Mouse (Mus musculus): ENCODE results near the gene Rbpjl. TPM values are rescaled to one million over a fixed set of nuclear protein-coding genes. Genes with fewer than 3 reads are reported as not detected.

The Rbpjl gene
- 571 TPM for polyA plus RNA-seq (2015; fragmentation: Illumina TruSeq; extraction: RNeasy Lipid Tissue Mini Kit (QIAGEN cat#74804); ENCODE audit: insufficient read depth, low read depth, low replicate concordance)

GRCm38 (mm10) chr2:164402906-164403305 lies at the start of gene Rbpjl:
Gene Rbpjl, plus strand, starts transcription at chr2:164403141.

GRCm38 (mm10) chr2:164389020-164389419 lies 13.9 kb upstream of the Rbpjl start, which contains the start of gene Slpi:
Gene Slpi, minus strand, starts transcription at chr2:164389095.

GRCm38 (mm10) chr2:164405060-164405459 lies 2.1 kb downstream of the Rbpjl start, which contains the start of gene Matn4:
Gene Matn4, minus strand, starts transcription at chr2:164405160.

GRCm38 (mm10) chr2:164443460-164444000 lies 40.6 kb downstream of the Rbpjl start, which contains the start of gene Sdc4:
Gene Sdc4, minus strand, starts transcription at chr2:164443887.

GRCm38 (mm10) chr2:164456864-164457300 lies 53.9 kb downstream of the Rbpjl start, which contains the start of gene Sys1:
Gene Sys1, plus strand, starts transcription at chr2:164456964.

GRCm38 (mm10) chr2:164460745-164461551 lies 58.0 kb downstream of the Rbpjl start, which contains the start of gene Gm20458:
Gene Gm20458, plus strand, starts transcription at chr2:164460967.

Other genes starting within 250 kb of the Rbpjl start
- not detected for gene Kcns1, start 232.0 kb upstream of the Rbpjl start, polyA plus RNA-seq (2015; fragmentation: Illumina TruSeq; extraction: RNeasy Lipid Tissue Mini Kit (QIAGEN cat#74804); ENCODE audit: insufficient read depth, low read depth, low replicate concordance)
- not detected for gene Wfdc5, start 220.4 kb upstream of the Rbpjl start, polyA plus RNA-seq (2015; fragmentation: Illumina TruSeq; extraction: RNeasy Lipid Tissue Mini Kit (QIAGEN cat#74804); ENCODE audit: insufficient read depth, low read depth, low replicate concordance)
- gene Wfdc12, start 212.5 kb upstream of the Rbpjl start, polyA plus RNA-seq (2015; fragmentation: Illumina TruSeq; extraction: RNeasy Lipid Tissue Mini Kit (QIAGEN cat#74804); ENCODE audit: insufficient read depth, low read depth, low replicate concordance), result not detected
- gene Wfdc15a, start 203.0 kb upstream of the Rbpjl start, polyA plus RNA-seq (2015; fragmentation: Illumina TruSeq; extraction: RNeasy Lipid Tissue Mini Kit (QIAGEN cat#74804); ENCODE audit: insufficient read depth, low read depth, low replicate concordance), result not detected
- gene Wfdc15b, start 181.5 kb upstream of the Rbpjl start, polyA plus RNA-seq (2015; fragmentation: Illumina TruSeq; extraction: RNeasy Lipid Tissue Mini Kit (QIAGEN cat#74804); ENCODE audit: insufficient read depth, low read depth, low replicate concordance), result 6.6 TPM
- not detected for gene Svs2, start 164.7 kb upstream of the Rbpjl start, polyA plus RNA-seq (2015; fragmentation: Illumina TruSeq; extraction: RNeasy Lipid Tissue Mini Kit (QIAGEN cat#74804); ENCODE audit: insufficient read depth, low read depth, low replicate concordance)
- not detected for gene Svs3b, start 146.5 kb upstream of the Rbpjl start, polyA plus RNA-seq (2015; fragmentation: Illumina TruSeq; extraction: RNeasy Lipid Tissue Mini Kit (QIAGEN cat#74804); ENCODE audit: insufficient read depth, low read depth, low replicate concordance)
- gene Svs4, start 124.7 kb upstream of the Rbpjl start, polyA plus RNA-seq (2015; fragmentation: Illumina TruSeq; extraction: RNeasy Lipid Tissue Mini Kit (QIAGEN cat#74804); ENCODE audit: insufficient read depth, low read depth, low replicate concordance), result not detected
- not detected for gene Svs3a, start 113.9 kb upstream of the Rbpjl start, polyA plus RNA-seq (2015; fragmentation: Illumina TruSeq; extraction: RNeasy Lipid Tissue Mini Kit (QIAGEN cat#74804); ENCODE audit: insufficient read depth, low read depth, low replicate concordance)
- not detected for gene Svs6, start 86.4 kb upstream of the Rbpjl start, polyA plus RNA-seq (2015; fragmentation: Illumina TruSeq; extraction: RNeasy Lipid Tissue Mini Kit (QIAGEN cat#74804); ENCODE audit: insufficient read depth, low read depth, low replicate concordance)
- not detected for gene Svs5, start 70.4 kb upstream of the Rbpjl start, polyA plus RNA-seq (2015; fragmentation: Illumina TruSeq; extraction: RNeasy Lipid Tissue Mini Kit (QIAGEN cat#74804); ENCODE audit: insufficient read depth, low read depth, low replicate concordance)
- gene Slpi, start 14.0 kb upstream of the Rbpjl start, polyA plus RNA-seq (2015; fragmentation: Illumina TruSeq; extraction: RNeasy Lipid Tissue Mini Kit (QIAGEN cat#74804); ENCODE audit: insufficient read depth, low read depth, low replicate concordance), result 146 TPM
- gene Matn4, start 2.0 kb downstream of the Rbpjl start, polyA plus RNA-seq (2015; fragmentation: Illumina TruSeq; extraction: RNeasy Lipid Tissue Mini Kit (QIAGEN cat#74804); ENCODE audit: insufficient read depth, low read depth, low replicate concordance), result 9.7 TPM
- gene Sdc4, start 40.7 kb downstream of the Rbpjl start, polyA plus RNA-seq (2015; fragmentation: Illumina TruSeq; extraction: RNeasy Lipid Tissue Mini Kit (QIAGEN cat#74804); ENCODE audit: insufficient read depth, low read depth, low replicate concordance), result 22.0 TPM
- 11.8 TPM for gene Sys1, start 53.8 kb downstream of the Rbpjl start, polyA plus RNA-seq (2015; fragmentation: Illumina TruSeq; extraction: RNeasy Lipid Tissue Mini Kit (QIAGEN cat#74804); ENCODE audit: insufficient read depth, low read depth, low replicate concordance)
- not detected for gene Gm20458, start 57.8 kb downstream of the Rbpjl start, polyA plus RNA-seq (2015; fragmentation: Illumina TruSeq; extraction: RNeasy Lipid Tissue Mini Kit (QIAGEN cat#74804); ENCODE audit: insufficient read depth, low read depth, low replicate concordance)
- gene Trp53tg5, start 70.6 kb downstream of the Rbpjl start, polyA plus RNA-seq (2015; fragmentation: Illumina TruSeq; extraction: RNeasy Lipid Tissue Mini Kit (QIAGEN cat#74804); ENCODE audit: insufficient read depth, low read depth, low replicate concordance), result not detected
- gene Dbndd2, start 83.0 kb downstream of the Rbpjl start, polyA plus RNA-seq (2015; fragmentation: Illumina TruSeq; extraction: RNeasy Lipid Tissue Mini Kit (QIAGEN cat#74804); ENCODE audit: insufficient read depth, low read depth, low replicate concordance), result 8.1 TPM
- gene Pigt, start 94.4 kb downstream of the Rbpjl start, polyA plus RNA-seq (2015; fragmentation: Illumina TruSeq; extraction: RNeasy Lipid Tissue Mini Kit (QIAGEN cat#74804); ENCODE audit: insufficient read depth, low read depth, low replicate concordance), result 10.4 TPM
- 8.5 TPM for gene Wfdc2, start 159.3 kb downstream of the Rbpjl start, polyA plus RNA-seq (2015; fragmentation: Illumina TruSeq; extraction: RNeasy Lipid Tissue Mini Kit (QIAGEN cat#74804); ENCODE audit: insufficient read depth, low read depth, low replicate concordance)
- not detected for gene Spint3, start 170.3 kb downstream of the Rbpjl start, polyA plus RNA-seq (2015; fragmentation: Illumina TruSeq; extraction: RNeasy Lipid Tissue Mini Kit (QIAGEN cat#74804); ENCODE audit: insufficient read depth, low read depth, low replicate concordance)
- not detected for gene Wfdc6a, start 182.3 kb downstream of the Rbpjl start, polyA plus RNA-seq (2015; fragmentation: Illumina TruSeq; extraction: RNeasy Lipid Tissue Mini Kit (QIAGEN cat#74804); ENCODE audit: insufficient read depth, low read depth, low replicate concordance)
- gene Eppin, start 190.5 kb downstream of the Rbpjl start, polyA plus RNA-seq (2015; fragmentation: Illumina TruSeq; extraction: RNeasy Lipid Tissue Mini Kit (QIAGEN cat#74804); ENCODE audit: insufficient read depth, low read depth, low replicate concordance), result not detected
- gene Wfdc6b, start 210.4 kb downstream of the Rbpjl start, polyA plus RNA-seq (2015; fragmentation: Illumina TruSeq; extraction: RNeasy Lipid Tissue Mini Kit (QIAGEN cat#74804); ENCODE audit: insufficient read depth, low read depth, low replicate concordance), result not detected
- gene Wfdc8, start 210.5 kb downstream of the Rbpjl start, polyA plus RNA-seq (2015; fragmentation: Illumina TruSeq; extraction: RNeasy Lipid Tissue Mini Kit (QIAGEN cat#74804); ENCODE audit: insufficient read depth, low read depth, low replicate concordance), result not detected
- 1.0 TPM for gene Wfdc16, start 235.7 kb downstream of the Rbpjl start, polyA plus RNA-seq (2015; fragmentation: Illumina TruSeq; extraction: RNeasy Lipid Tissue Mini Kit (QIAGEN cat#74804); ENCODE audit: insufficient read depth, low read depth, low replicate concordance)

All from pancreas, adult 10 weeks (tissue).